Mouse (Mus musculus): ENCODE measurements around the gene Gna15. TPM values are rescaled to one million over a fixed set of nuclear protein-coding genes. Genes with fewer than 3 reads are reported as not detected.

Gna15 gene
- polyA plus RNA-seq, 2 experiments = 3.2 to 4.6 TPM

GRCm38 (mm10) chr10:81537429-81537828 lies 13.4 kb upstream of the Gna15 start:
- no peak for DNase-seq (ENCODE audit: low read depth in 3 of 3, low spot score in 3 of 3)
- H3K9me3 ChIP-seq (ENCODE audit: control insufficient read depth, low read length) = no peaks in the 10 kb centered on the region
- H3K27ac ChIP-seq = no peak overlapping the region
- H3K4me3 ChIP-seq (ENCODE audit: insufficient read depth in 1 of 2, low read depth in 2 of 2, low read length in 2 of 2) = no peak overlapping the region
- WGBS (ENCODE audit: insufficient replicate concordance) = 56% methylated on average over 2 of the region's 2 CpGs
- TF ChIP-seq CTCF (IDR thresholded peaks at IDR 0.05; ENCODE audit: low read depth) (no peak), EP300 (IDR thresholded peaks at IDR 0.05; ENCODE audit: low read depth) (no peak)
- H3K4me1 ChIP-seq (replicated peaks; ENCODE audit: control insufficient read depth in 2 of 2, insufficient read depth in 2 of 2, low read length in 1 of 2) = peaks cover 0 to 4% of the 10 kb centered on the region in 2 experiments; a peak in 1 of 4 replicates
- no peak for ATAC-seq (ENCODE audit: insufficient read depth)
- peaks cover 7% of the 10 kb centered on the region for H3K36me3 ChIP-seq (replicated peaks; ENCODE audit: control insufficient read depth, insufficient read depth, low read depth)
- no peak overlapping the region for H3K9ac ChIP-seq (replicated peaks)
- H3K27me3 ChIP-seq (ENCODE audit: control insufficient read depth, insufficient read depth, low read length) = no peaks in the 10 kb centered on the region
- H3K4me2 ChIP-seq (ENCODE audit: low read depth) = no peak overlapping the region

- no peak for DNase-seq (ENCODE audit: low read depth in 3 of 3, low spot score in 3 of 3)
These were observed 12.7 kb upstream of the Gna15 start for GRCm38 (mm10) chr10:81536734-81537133.

GRCm38 (mm10) chr10:81534826-81535225 lies 10.8 kb upstream of the Gna15 start:
- no peak overlapping the region for H3K27ac ChIP-seq
- no peak for ATAC-seq (ENCODE audit: insufficient read depth)
- TF ChIP-seq CTCF (IDR thresholded peaks at IDR 0.05; ENCODE audit: low read depth) = no peak
- TF ChIP-seq EP300 (IDR thresholded peaks at IDR 0.05; ENCODE audit: low read depth) = no peak
- no peaks in the 10 kb centered on the region for H3K27me3 ChIP-seq (ENCODE audit: control insufficient read depth, insufficient read depth, low read length)
- no peaks in the 10 kb centered on the region for H3K4me1 ChIP-seq (replicated peaks; ENCODE audit: control insufficient read depth in 2 of 2, insufficient read depth in 2 of 2, low read length in 1 of 2)
- H3K9ac ChIP-seq (replicated peaks) = no peak overlapping the region
- no peak for DNase-seq (ENCODE audit: low read depth in 3 of 3, low spot score in 3 of 3)
- 81% methylated on average over 16 of the region's 16 CpGs for WGBS (ENCODE audit: insufficient replicate concordance)
- peaks cover 7% of the 10 kb centered on the region for H3K36me3 ChIP-seq (replicated peaks; ENCODE audit: control insufficient read depth, insufficient read depth, low read depth)
- no peaks in the 10 kb centered on the region for H3K9me3 ChIP-seq (ENCODE audit: control insufficient read depth, low read length)
- no peak overlapping the region for H3K4me2 ChIP-seq (ENCODE audit: low read depth)
- no peak overlapping the region for H3K4me3 ChIP-seq (ENCODE audit: insufficient read depth in 1 of 2, low read depth in 2 of 2, low read length in 2 of 2)

More at GRCm38 (mm10) chr10:81536734-81537133, 12.7 kb upstream of the Gna15 start:
- Histone ChIP-seq H3K9ac (replicated peaks) (no peak overlapping the region), H3K4me2 (ENCODE audit: low read depth) (no peak overlapping the region), H3K9me3 (ENCODE audit: control insufficient read depth, low read length) (no peaks in the 10 kb centered on the region), H3K36me3 (replicated peaks; ENCODE audit: control insufficient read depth, insufficient read depth, low read depth) (peaks cover 7% of the 10 kb centered on the region), H3K27me3 (ENCODE audit: control insufficient read depth, insufficient read depth, low read length) (no peaks in the 10 kb centered on the region), H3K4me1 (replicated peaks; ENCODE audit: control insufficient read depth in 2 of 2, insufficient read depth in 2 of 2, low read length in 1 of 2) (no peaks in the 10 kb centered on the region), H3K4me3 (ENCODE audit: insufficient read depth in 1 of 2, low read depth in 2 of 2, low read length in 2 of 2) (no peak overlapping the region), H3K27ac (no peak overlapping the region)
- no peak for ATAC-seq (ENCODE audit: insufficient read depth)
- WGBS (ENCODE audit: insufficient replicate concordance) = 58% methylated on average over 6 of the region's 6 CpGs
- TF ChIP-seq CTCF (IDR thresholded peaks at IDR 0.05; ENCODE audit: low read depth) (peak; percentile 78), EP300 (IDR thresholded peaks at IDR 0.05; ENCODE audit: low read depth) (no peak)

DNA sequence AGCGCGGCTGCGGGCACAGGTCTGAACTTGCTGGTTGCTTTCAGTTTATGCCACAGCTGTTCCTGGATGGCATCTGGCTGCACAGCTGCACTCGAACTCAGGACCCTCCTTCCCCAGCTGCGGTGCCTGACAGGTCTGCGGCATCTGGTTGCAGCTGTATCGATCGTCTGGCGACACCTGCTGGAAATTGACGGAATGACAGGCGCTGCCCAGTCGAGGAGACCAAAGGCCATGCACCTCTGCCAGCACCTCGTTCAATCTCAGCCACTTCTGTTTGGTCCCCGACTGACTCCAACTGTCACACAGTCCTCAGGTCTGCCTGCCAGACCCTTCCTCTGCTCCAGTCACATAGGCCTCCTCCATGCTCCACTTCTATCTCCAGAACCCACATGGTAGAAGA lies 2.8 kb upstream of the Gna15 start:
- Histone ChIP-seq H3K9me3 (ENCODE audit: control insufficient read depth, low read length) (no peaks in the 10 kb centered on the region), H3K9ac (replicated peaks) (no peak overlapping the region), H3K27me3 (ENCODE audit: control insufficient read depth, insufficient read depth, low read length) (no peaks in the 10 kb centered on the region), H3K27ac (no peak overlapping the region), H3K4me3 (ENCODE audit: insufficient read depth in 1 of 2, low read depth in 2 of 2, low read length in 2 of 2) (no peak overlapping the region), H3K4me1 (replicated peaks; ENCODE audit: control insufficient read depth in 2 of 2, insufficient read depth in 2 of 2, low read length in 1 of 2) (peaks cover 13 to 15% of the 10 kb centered on the region in 2 experiments), H3K4me2 (ENCODE audit: low read depth) (no peak overlapping the region), H3K36me3 (replicated peaks; ENCODE audit: control insufficient read depth, insufficient read depth, low read depth) (no peaks in the 10 kb centered on the region; the same call in 1 of the 2 replicates)
- peak; percentile 100 for TF ChIP-seq CTCF (IDR thresholded peaks at IDR 0.05; ENCODE audit: low read depth)
- no peak for TF ChIP-seq EP300 (IDR thresholded peaks at IDR 0.05; ENCODE audit: low read depth)
- WGBS (ENCODE audit: insufficient replicate concordance) = 7% methylated on average over 14 of the region's 14 CpGs
- ATAC-seq (ENCODE audit: insufficient read depth) (no peak), DNase-seq (ENCODE audit: low read depth in 3 of 3, low spot score in 3 of 3) (peak in 1 of 3 experiments; percentile 60)

DNA sequence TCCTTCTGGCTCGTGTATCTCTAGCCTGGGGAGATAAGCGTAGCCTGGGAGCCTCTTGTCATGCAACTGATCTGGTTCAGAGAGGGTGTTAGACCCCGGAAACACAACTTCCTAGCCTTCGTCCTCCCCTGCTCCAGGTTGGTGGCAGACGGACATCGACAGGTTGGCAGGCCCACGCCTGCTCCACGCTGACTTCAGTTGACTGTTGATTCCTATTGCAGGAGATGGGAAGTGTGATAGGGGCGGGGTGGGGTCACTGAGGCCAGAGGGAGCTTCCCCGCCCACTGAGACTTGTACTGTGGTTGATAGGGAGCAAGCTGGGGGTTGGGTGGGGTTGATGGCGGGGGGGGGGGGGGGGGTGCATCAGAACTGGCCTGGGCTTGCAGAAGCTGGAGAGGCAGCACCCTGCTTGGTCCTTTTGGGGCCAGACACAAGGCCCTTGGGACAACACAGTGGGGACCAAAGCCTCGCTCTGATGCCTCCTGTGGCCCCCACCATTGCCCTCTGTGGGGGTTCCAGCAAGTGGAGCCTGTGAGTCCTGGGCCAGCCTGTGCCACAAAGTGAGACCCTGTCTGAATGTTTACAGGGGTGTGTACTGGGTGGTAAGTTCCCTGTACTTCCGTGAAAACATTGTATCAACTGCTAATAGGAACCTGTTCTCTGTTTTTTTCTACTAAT lies 1.1 kb upstream of the Gna15 start:
- TF ChIP-seq EP300 (IDR thresholded peaks at IDR 0.05; ENCODE audit: low read depth) (no peak; the same call in 1 of the 2 replicates), CTCF (IDR thresholded peaks at IDR 0.05; ENCODE audit: low read depth) (no peak)
- Histone ChIP-seq H3K4me3 (ENCODE audit: insufficient read depth in 1 of 2, low read depth in 2 of 2, low read length in 2 of 2) (peak overlapping the region in 1 of 2 experiments; percentile 28; a peak in 1 of 4 replicates), H3K27me3 (ENCODE audit: control insufficient read depth, insufficient read depth, low read length) (no peaks in the 10 kb centered on the region), H3K9me3 (ENCODE audit: control insufficient read depth, low read length) (no peaks in the 10 kb centered on the region), H3K4me1 (replicated peaks; ENCODE audit: control insufficient read depth in 2 of 2, insufficient read depth in 2 of 2, low read length in 1 of 2) (peaks cover 13 to 16% of the 10 kb centered on the region in 2 experiments), H3K4me2 (ENCODE audit: low read depth) (peak overlapping the region; percentile 58), H3K9ac (replicated peaks) (0 out of 2 replicates have a peak overlapping the region, but pooled peaks have one; percentile 2), H3K36me3 (replicated peaks; ENCODE audit: control insufficient read depth, insufficient read depth, low read depth) (no peaks in the 10 kb centered on the region; the same call in 1 of the 2 replicates), H3K27ac (no peak overlapping the region)
- peak in 2 of 3 experiments; percentile 53 to 66 for DNase-seq (ENCODE audit: low read depth in 3 of 3, low spot score in 3 of 3)
- WGBS (ENCODE audit: insufficient replicate concordance) = 9% methylated on average over 13 of the region's 13 CpGs
- ATAC-seq (ENCODE audit: insufficient read depth) = peak; percentile 75
